ENCODE assay signal across 11 mouse cellular contexts in genomic region chr11:113787009-113787408, GRCm38 (mm10). TPM values are rescaled to one million over a fixed set of nuclear protein-coding genes. Genes with fewer than 3 reads are reported as not detected.
A peak's percentile ranks its signal among the peaks of the same experiment; 100 is the strongest.
DNase-seq lines count a peak whose midpoint lies in the region; ATAC-seq and TF ChIP-seq lines count a peak whose summit lies in the region.
"Had no signal": no experiment of that assay in that cellular context is flagged by ENCODE, and none has a peak within 500 bp of the region (broad histone marks: within the 10 kb centered on the region; RNA-seq: fewer than 3 reads in every experiment).

No protein-coding gene starts in this region.

- no peak for ATAC-seq in lung, embryonic 14.5 days (ENCODE audit: insufficient read depth)
- no peak for ATAC-seq in embryonic facial prominence, embryonic 12.5 days (ENCODE audit: insufficient number of reproducible peaks, insufficient read depth, low FRiP score, low TSS enrichment)
- no peak for ATAC-seq in hindbrain, embryonic 14.5 days (ENCODE audit: low FRiP score)
- ATAC-seq in midbrain, embryonic 15.5 days (replicated peaks), result no peak
- no peak for ATAC-seq in activated CD4-positive, CD25-positive, alpha-beta regulatory T cell, adult 4 months

- no peak overlapping the region for H3K9ac ChIP-seq in lung, embryonic 14.5 days
- H3K9ac ChIP-seq in embryonic facial prominence, embryonic 12.5 days, result no peak overlapping the region
- H3K9ac ChIP-seq in hindbrain, embryonic 14.5 days, result no peak overlapping the region
- H3K9ac ChIP-seq in midbrain, embryonic 15.5 days, result no peak overlapping the region

- WGBS in lung, embryonic 14.5 days, result 75% methylated on average over 11 of the region's 11 CpGs
- WGBS in lung, adult 2 months, result 85% methylated on average over 11 of the region's 11 CpGs
- 71% methylated on average over 11 of the region's 11 CpGs for WGBS in embryonic facial prominence, embryonic 12.5 days
- 80% methylated on average over 11 of the region's 11 CpGs for WGBS in hindbrain, embryonic 14.5 days
- 87% methylated on average over 11 of the region's 11 CpGs for WGBS in midbrain, embryonic 15.5 days

- no peak for DNase-seq in lung, embryonic 14.5 days
- no peak for DNase-seq in lung, adult 2 months
- no peak for DNase-seq in hindbrain, embryonic 14.5 days (ENCODE audit: low spot score)
- no peak for DNase-seq in urinary bladder, postnatal 10 days (ENCODE audit: low spot score)
- no peak for DNase-seq in thymus, postnatal 10 days (ENCODE audit: low spot score in 2 of 2)

- peak overlapping the region; percentile 96 for H3K27ac ChIP-seq in lung, embryonic 14.5 days (ENCODE audit: low read depth)
- H3K27ac ChIP-seq in embryonic facial prominence, embryonic 12.5 days, result peak overlapping the region; percentile 99
- peak overlapping the region; percentile 90; the same call in 1 of the 2 replicates for H3K27ac ChIP-seq in hindbrain, embryonic 14.5 days
- peak overlapping the region; percentile 90; the same call in 1 of the 2 replicates for H3K27ac ChIP-seq in midbrain, embryonic 15.5 days

- peaks cover 53% of the 10 kb centered on the region for H3K4me1 ChIP-seq in lung, embryonic 14.5 days (ENCODE audit: insufficient read depth)
- H3K4me1 ChIP-seq in lung, adult 2 months (ENCODE audit: control insufficient read depth, insufficient read depth, low read length), result peaks cover 7% of the 10 kb centered on the region; the same call in 1 of the 2 replicates
- H3K4me1 ChIP-seq in embryonic facial prominence, embryonic 12.5 days, result peaks cover 63% of the 10 kb centered on the region
- peaks cover 35% of the 10 kb centered on the region for H3K4me1 ChIP-seq in hindbrain, embryonic 14.5 days (replicated peaks; ENCODE audit: control insufficient read depth, insufficient read depth, low read length)
- H3K4me1 ChIP-seq in midbrain, embryonic 15.5 days, result peaks cover 41% of the 10 kb centered on the region

- no peaks in the 10 kb centered on the region for H3K27me3 ChIP-seq in lung, embryonic 14.5 days (ENCODE audit: insufficient read depth, low read length)
- no peaks in the 10 kb centered on the region for H3K27me3 ChIP-seq in embryonic facial prominence, embryonic 12.5 days
- no peaks in the 10 kb centered on the region for H3K27me3 ChIP-seq in hindbrain, embryonic 14.5 days (ENCODE audit: control insufficient read depth, insufficient read depth, low read length)
- no peaks in the 10 kb centered on the region for H3K27me3 ChIP-seq in midbrain, embryonic 15.5 days (replicated peaks)
- H3K27me3 ChIP-seq: heart, embryonic 12.5 days had no signal

- no peaks in the 10 kb centered on the region for H3K9me3 ChIP-seq in lung, embryonic 14.5 days (ENCODE audit: low read depth, low read length)
- no peaks in the 10 kb centered on the region for H3K9me3 ChIP-seq in embryonic facial prominence, embryonic 12.5 days
- H3K9me3 ChIP-seq in hindbrain, embryonic 14.5 days (ENCODE audit: control insufficient read depth, low read length), result no peaks in the 10 kb centered on the region
- no peaks in the 10 kb centered on the region for H3K9me3 ChIP-seq in midbrain, embryonic 15.5 days
- H3K9me3 ChIP-seq: heart, embryonic 12.5 days; megakaryocyte, embryonic 14.5 days had no signal

- no peak overlapping the region for H3K4me3 ChIP-seq in lung, embryonic 14.5 days (ENCODE audit: low read depth, low read length)
- H3K4me3 ChIP-seq in lung, adult 2 months (replicated peaks; ENCODE audit: extremely low read depth, low read depth, low read length), result no peak overlapping the region
- no peak overlapping the region for H3K4me3 ChIP-seq in embryonic facial prominence, embryonic 12.5 days
- H3K4me3 ChIP-seq in hindbrain, embryonic 14.5 days (replicated peaks; ENCODE audit: low read length), result no peak overlapping the region
- no peak overlapping the region for H3K4me3 ChIP-seq in midbrain, embryonic 15.5 days
- H3K4me3 ChIP-seq: heart, embryonic 12.5 days; megakaryocyte, embryonic 14.5 days had no signal

- no peak overlapping the region; the same call in 1 of the 2 replicates for H3K4me2 ChIP-seq in lung, embryonic 14.5 days
- H3K4me2 ChIP-seq in embryonic facial prominence, embryonic 12.5 days (replicated peaks), result peak overlapping the region; percentile 53
- H3K4me2 ChIP-seq in hindbrain, embryonic 14.5 days (replicated peaks), result peak overlapping the region; percentile 50; the same call in 1 of the 2 replicates
- H3K4me2 ChIP-seq in midbrain, embryonic 15.5 days, result peak overlapping the region; percentile 57; the same call in 1 of the 2 replicates

- no peak for TF ChIP-seq POLR2A in lung, adult 2 months (IDR thresholded peaks at IDR 0.05; ENCODE audit: borderline replicate concordance, extremely low read depth, low read depth, low read length)

- TF ChIP-seq CTCF in lung, embryonic 14.5 days (IDR thresholded peaks at IDR 0.05; ENCODE audit: low read depth), result no peak
- TF ChIP-seq CTCF in lung, adult 2 months (IDR thresholded peaks at IDR 0.05; ENCODE audit: insufficient read depth, low read length), result no peak

- H3K36me3 ChIP-seq in lung, embryonic 14.5 days (ENCODE audit: insufficient read depth), result no peaks in the 10 kb centered on the region
- H3K36me3 ChIP-seq in embryonic facial prominence, embryonic 12.5 days, result no peaks in the 10 kb centered on the region
- no peaks in the 10 kb centered on the region for H3K36me3 ChIP-seq in hindbrain, embryonic 14.5 days (replicated peaks; ENCODE audit: control insufficient read depth, insufficient read depth)
- H3K36me3 ChIP-seq in midbrain, embryonic 15.5 days (replicated peaks), result no peaks in the 10 kb centered on the region
- H3K36me3 ChIP-seq: G1E; heart, embryonic 12.5 days had no signal

RNA-seq across cellular contexts. Expression of gene Cdc42ep4, which starts 35.3 kb away (rescaled TPM):
- 86.6 and 86.9 TPM in 2 replicates for polyA plus RNA-seq in lung, embryonic 14.5 days (2014; fragmentation: Nextera tagmentation; extraction: Ambion mirVana)
- 80.4 and 115 TPM in 2 replicates for polyA plus RNA-seq in lung, adult 2 months (2012; rRNA removed)
- 116 and 118 TPM in 2 replicates for polyA plus RNA-seq in embryonic facial prominence, embryonic 12.5 days (2016; fragmentation: Nextera tagmentation; extraction: Ambion mirVana)
- 42.0 and 43.8 TPM in 2 replicates for polyA plus RNA-seq in hindbrain, embryonic 14.5 days (2014; fragmentation: Nextera tagmentation; extraction: Ambion mirVana)
- polyA plus RNA-seq in midbrain, embryonic 15.5 days (2015; fragmentation: Nextera tagmentation; extraction: Ambion mirVana), result 72.0 and 72.4 TPM in 2 replicates
- 1 to 10 TPM; 2.4 to 2.5 TPM for polyA plus RNA-seq in activated CD4-positive, CD25-positive, alpha-beta regulatory T cell, adult 4 months (2017; shearing (Covaris generic))

Comparison
In these comparisons a context has a peak if more than half of its experiments do, and no peak if none do; other contexts are left out.
1. RNA of gene Cdc42ep4, which starts 35.3 kb away (polyA plus RNA-seq): 116 to 118 TPM in embryonic facial prominence, embryonic 12.5 days, 86.6 to 86.9 TPM in lung, embryonic 14.5 days, 80.4 to 115 TPM in lung, adult 2 months, 72.0 to 72.4 TPM in midbrain, embryonic 15.5 days and 42.0 to 43.8 TPM in hindbrain, embryonic 14.5 days; 2.4 to 2.5 TPM in activated CD4-positive, CD25-positive, alpha-beta regulatory T cell, adult 4 months; every median in the first group is over 10 times any median in the second.
2. Peak in every context shown above with its lines, with median percentiles within 50 percentile points of each other: H3K27ac ChIP-seq.